Mouse (Mus musculus): Measurements from ENCODE around the gene Actl7b.
A peak's percentile ranks its signal among the peaks of the same experiment; 100 is the strongest.

Gene Actl7b

DNA sequence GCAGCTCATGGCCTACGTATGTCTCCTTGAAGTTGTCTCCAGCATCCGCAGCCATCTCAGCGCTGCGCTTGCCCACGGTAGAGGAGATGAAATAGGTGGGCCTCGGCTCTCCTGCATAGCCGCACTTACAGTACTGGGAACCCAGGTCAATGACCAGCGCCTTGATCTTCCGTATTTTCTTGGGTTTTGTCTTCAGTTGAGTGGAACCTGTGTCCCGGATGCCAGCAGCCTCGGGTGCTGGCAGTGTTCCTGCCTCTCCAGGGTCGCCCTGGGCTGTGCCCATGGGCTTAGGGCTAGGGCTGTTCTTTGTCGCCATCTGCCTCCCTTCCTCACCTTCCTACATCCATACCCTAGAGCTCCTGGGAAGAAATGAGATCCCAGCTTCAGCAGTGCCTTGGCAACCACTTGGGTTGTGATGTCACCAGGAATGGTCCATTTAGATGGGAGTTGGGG lies at the start of gene Actl7b:
Gene Actl7b, minus strand, starts transcription at position 403 of the 453 bp plus-strand sequence.
- no peak for DNase-seq (ENCODE audit: low spot score in 2 of 2)

DNA sequence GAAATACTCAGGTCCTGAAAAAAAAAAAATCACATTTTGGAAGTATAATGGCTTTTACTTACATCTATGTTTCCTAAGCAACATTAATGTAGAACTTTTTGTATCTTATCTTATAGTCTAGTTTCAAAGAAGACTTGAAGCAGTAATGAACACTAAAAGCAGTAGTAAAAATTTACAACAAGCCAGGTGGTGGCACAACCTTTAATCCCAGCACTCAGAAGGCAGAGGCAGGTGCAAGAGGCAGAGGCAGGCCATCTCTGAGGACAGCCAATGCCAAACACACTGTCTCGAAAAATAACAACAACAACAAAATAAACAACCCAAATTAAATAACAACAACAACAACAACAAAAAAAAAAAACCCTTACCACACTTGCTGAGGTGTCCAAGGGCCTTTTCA lies 29.8 kb upstream of the Actl7b start:
- DNase-seq (ENCODE audit: low spot score in 2 of 2): no peak

DNA sequence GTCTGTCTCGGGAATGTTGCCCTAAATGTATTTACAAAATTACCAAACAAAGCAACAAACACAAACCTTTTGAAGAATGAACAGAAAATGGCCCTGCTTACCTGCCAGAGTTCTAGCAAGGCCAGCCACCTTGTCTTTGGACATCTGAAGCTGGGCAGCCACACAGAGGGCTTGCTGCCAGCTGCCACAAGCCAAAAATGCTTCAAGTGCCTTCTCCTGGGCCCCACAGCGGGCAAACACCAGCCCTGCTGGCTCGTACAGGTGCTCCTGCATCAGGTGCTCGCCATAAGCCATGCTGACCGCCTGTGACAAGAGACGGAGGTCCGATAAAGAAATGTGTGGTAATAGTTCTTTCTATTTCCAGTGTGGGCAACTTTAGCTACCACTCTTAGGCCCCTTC lies 27.7 kb upstream of the Actl7b start:
- no peak for DNase-seq (ENCODE audit: low spot score in 2 of 2)

DNA sequence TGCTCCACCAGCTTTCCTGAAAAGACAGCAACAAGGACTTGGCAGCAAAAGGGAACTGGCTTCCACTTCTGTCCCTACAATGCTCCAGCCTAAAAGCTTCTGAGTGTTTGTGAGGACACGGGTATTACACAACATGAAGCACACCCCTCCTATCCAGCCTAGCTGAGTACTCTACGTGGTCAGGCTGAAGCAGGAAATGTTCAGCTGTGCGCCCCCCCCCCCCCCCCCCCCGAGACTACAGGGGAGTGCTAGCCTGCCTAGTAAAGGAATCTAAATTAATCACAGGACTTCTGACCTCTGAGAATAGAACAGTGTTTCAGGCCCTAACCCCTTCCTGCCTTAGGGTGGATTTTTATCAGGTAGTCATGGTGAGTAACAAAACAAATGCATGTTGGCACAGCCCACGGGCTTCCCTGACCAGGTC lies 26.6 kb upstream of the Actl7b start:
- DNase-seq (ENCODE audit: low spot score in 2 of 2): no peak

DNA sequence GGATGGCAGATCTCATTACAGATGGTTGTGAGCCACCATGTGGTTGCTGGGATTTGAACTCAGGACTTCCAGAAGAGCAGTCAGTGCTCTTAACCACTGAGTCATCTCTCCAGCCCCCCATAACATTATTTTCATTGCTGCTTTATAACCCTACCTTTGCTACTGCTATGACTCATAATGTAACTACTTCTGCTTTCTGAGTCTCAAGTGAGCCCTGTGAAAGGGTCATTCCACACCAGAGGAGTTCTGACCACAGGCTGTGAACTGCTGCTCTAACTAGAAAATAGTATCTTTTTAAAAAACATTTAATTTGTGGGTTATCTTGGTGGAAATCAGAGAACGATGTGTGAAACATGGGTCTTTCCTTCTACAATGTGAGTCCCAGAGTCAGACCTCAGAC lies 16.4 kb upstream of the Actl7b start:
- no peak for DNase-seq (ENCODE audit: low spot score in 2 of 2)

DNA sequence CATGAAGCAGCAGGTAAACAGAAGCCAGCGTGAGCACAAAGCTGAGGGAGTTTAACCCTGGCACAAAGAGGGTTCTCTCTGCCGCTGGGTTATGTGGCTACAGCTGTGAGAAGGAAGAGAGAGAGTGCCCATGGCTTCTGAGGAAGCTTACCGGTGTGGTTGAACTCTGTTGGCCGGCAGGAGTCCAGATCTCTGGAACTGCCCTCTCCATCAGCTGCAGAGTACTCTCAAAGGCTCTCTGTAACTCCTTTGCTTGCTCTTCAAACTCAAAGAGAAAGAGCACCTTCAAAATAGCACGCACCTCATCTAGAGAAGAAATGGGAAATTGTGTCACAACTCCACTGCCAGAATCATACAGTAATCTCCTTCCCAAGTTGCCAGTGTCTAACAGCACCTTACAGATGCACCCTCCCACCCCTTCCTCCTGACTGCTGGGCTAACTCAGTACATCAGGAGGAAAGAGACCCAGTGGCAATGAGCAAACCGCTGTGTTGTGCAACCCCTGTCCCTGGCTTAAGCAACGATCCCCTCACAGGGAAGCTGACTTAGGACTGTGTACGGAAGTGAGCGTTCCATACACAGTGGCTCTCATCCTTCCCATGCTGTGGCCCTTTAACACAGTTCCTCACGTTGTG lies 15.8 kb upstream of the Actl7b start:
- DNase-seq (ENCODE audit: low spot score in 2 of 2): peak in 1 of 2 experiments; percentile 47

DNA sequence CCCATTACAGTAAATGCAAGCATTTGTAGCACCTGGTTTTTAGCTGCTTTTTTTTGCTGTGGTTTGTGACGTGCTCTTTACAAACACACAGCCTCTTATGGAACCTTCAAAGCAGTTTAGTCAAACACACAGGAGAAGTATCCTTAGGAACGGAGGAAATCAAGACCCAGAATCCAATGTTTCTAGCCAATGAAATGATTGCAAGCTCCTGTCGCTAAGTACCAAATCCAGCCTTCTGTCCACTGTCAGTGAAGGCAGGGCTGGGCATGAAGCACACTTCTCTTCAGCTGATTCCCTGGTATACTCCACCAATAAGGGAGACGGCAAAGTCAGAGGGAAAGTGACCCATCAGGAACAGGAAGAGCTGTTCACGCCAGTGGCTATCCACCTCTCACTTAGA lies 14.8 kb upstream of the Actl7b start:
- DNase-seq (ENCODE audit: low spot score in 2 of 2): no peak

DNA sequence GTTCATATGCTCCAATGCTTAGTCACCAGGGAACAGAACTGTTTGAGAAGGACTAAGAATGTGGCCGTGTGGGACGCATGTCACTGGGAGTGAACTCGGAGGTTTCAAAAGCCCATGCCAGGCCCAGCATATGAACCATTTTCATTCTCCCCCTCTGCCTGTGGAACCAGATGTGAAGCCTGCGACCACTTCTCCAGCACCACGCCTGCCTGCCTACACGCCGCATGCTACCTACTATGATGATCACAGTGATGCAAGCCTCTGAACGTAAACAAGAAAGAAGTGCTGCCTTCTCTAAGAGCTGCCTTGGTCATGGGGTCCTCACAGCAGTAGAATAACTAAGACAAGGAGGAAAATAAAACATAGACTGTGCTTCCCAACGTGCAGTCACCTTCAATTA lies 6.2 kb upstream of the Actl7b start:
- DNase-seq (ENCODE audit: low spot score in 2 of 2): no peak

DNA sequence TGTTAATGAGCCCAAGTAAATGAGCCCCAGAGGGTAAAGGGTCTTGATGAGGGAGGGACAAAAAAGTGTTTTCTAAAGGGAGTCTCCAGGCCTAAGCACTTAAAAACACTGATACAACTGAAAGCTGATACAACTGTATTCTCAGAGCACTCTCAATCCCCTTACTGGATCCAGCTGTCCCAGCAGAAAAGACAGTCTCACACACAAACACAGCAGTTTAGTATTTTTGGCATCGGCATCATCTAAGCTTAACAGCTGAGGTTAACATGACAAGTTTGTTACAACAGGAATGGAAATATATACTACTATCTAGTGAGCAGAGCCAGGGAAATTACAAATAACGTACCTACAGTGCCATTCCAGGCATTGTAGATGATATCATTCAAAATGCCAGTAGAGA lies 5.1 kb upstream of the Actl7b start:
- no peak for DNase-seq (ENCODE audit: low spot score in 2 of 2)

DNA sequence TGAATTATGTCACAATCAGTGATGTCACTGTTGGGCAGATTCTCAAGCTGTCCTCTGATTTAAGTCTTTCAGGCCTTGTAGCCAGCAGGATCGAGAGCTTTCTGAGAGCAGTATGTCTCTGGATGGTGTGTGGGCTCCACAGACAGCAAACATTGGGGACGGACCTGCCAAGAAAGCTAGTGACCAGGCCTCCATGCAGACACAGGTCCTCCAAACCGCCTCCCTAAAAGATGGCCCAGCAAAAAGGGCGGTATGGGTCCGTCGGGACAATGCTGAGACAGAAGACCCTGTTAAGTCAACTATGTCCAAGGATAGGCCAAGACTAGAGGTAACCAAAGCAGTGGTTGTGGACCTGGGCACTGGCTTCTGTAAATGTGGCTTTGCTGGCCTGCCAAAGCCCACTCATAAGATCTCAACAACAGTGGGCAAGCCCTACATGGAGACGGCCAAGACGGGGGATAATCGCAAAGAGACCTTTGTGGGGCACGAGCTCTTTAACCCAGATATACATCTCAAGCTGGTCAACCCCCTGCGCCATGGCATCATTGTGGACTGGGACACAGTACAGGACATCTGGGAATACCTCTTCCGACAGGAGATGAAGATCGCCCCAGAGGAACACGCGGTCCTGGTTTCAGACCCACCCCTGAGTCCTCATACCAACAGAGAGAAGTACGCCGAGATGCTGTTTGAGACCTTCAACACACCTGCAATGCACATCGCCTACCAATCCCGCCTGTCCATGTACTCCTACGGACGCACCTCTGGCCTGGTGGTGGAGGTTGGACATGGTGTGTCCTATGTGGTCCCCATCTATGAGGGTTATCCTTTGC lies 2.3 kb upstream of the Actl7b start, which contains the start of gene Actl7a:
Gene Actl7a, plus strand, starts transcription at position 51 of the 833 bp plus-strand sequence.
- DNase-seq (ENCODE audit: low spot score in 2 of 2): no peak

DNA sequence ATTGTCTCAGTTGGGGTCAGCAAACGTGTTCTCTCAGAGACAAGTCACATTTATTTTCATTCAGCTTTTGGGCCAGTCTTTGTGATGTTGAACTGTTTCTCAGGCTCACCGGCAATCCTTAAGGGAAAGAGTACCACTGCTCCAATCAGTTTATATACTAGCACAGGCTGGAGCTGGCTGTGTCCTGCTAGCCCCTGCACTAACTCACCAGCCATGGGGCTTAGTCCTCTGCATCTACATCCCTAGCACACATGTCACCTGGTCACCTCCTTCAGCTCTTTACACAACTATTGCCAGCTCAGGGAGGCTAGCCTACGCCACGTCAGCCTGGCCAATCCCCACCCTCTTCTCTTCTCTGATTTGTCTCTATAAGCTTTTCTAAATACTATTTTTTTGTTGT lies 1.5 kb upstream of the Actl7b start:
- no peak for DNase-seq (ENCODE audit: low spot score in 2 of 2)

DNA sequence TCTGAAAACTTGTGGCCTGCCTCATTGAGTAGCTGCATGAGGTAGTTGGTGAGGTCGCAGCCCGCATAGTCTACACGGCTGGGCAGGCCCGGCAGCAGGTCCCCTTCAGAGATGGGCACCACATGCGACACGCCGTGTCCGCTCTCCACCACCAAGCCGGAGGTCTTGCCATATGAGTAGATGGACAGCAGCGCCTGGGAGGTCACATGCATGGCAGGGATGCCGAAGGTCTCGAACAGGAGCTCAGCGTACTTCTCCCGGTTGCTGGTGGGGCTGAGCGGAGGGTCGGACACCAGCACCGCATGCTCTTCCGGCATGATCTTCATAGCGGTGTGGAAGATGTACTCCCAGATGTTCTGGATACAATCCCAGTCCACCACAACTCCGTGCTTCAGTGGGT lies 632 bp downstream of the Actl7b start:
- no peak for DNase-seq (ENCODE audit: low spot score in 2 of 2)

DNA sequence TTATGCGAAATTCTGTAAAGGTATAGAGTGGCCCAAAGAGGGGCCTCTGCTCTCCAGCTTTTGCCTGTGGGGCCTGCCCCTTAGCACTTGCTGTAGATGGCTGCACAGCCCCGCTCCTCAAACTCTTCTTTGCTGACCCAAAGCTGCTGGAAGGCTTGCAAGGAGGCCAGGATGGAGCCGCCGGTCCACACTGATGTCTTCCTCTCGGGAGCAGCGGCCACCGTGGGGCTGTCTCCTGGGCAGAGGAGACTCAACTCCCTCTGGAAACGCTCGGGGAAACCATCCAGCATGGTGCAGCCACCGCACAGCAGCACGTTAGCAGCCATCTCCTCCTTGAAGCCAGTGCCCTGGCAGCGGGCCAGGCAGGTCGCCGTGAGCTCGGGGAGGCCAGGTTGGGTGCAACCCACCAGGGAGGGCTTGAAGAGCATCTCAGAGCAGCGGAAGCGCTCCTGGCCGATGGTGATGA lies 1.2 kb downstream of the Actl7b start, which contains the start of gene Gm26657:
Gene Gm26657, plus strand, starts transcription at position 51 of the 466 bp plus-strand sequence.
- no peak for DNase-seq (ENCODE audit: low spot score in 2 of 2)

DNA sequence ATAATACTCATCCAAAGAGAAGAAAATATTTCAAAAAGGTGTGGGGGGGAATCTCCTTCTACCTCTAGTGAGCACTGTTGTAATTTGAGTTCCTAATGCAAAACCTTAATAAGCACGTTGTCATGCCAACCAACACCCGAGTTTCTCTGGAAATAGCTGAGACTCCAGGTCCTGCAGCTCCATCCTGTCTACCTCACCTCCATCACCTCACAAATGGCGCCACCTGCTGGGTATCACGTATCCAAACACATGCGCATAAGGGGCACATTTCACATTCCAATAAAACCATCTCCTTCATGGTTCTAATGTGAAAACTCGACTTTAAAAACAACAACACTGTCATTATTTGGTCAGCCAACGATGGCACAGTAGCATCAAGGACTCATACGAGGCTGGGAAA lies 15.4 kb downstream of the Actl7b start:
- DNase-seq (ENCODE audit: low spot score in 2 of 2): no peak

DNA sequence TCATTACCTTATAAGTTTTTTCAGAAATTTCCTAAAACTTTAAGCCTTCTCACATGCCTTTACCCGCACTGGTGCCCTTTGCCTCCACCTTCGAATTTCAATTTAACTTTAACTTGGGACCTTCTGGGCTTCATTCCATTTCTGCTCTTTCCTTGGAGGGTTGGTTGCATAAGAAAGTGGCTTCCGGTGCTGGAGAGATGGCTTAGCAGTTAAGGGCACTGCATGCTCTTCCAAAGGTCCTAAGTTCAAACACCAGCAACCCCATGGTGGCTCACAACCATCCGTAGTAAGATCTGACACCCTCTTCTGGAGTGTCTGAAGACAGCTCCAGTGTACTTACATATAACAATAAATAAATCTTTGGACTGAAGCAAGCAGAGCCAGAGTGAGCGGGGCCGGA lies 18.0 kb downstream of the Actl7b start:
- no peak for DNase-seq (ENCODE audit: low spot score in 2 of 2)

DNA sequence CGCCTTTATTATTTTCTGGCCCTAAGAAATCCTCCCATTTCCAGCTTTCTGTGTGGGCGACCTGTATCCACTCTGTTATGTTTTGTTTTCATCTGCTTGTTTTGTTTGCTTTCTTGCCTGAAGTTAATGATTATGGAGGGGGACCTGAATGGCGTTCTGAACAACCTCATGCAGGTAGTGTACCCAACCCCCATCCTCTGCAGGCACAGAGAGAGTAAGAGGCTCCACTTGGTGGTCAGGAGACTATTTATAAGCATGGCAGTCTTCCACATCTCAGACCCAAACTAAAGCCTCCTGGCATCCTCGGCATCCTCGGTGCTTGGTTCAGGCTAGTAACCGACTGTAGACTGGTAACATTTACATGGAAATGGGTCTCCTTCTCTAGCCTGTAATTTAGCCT lies 18.9 kb downstream of the Actl7b start:
- DNase-seq (ENCODE audit: low spot score in 2 of 2): no peak

DNA sequence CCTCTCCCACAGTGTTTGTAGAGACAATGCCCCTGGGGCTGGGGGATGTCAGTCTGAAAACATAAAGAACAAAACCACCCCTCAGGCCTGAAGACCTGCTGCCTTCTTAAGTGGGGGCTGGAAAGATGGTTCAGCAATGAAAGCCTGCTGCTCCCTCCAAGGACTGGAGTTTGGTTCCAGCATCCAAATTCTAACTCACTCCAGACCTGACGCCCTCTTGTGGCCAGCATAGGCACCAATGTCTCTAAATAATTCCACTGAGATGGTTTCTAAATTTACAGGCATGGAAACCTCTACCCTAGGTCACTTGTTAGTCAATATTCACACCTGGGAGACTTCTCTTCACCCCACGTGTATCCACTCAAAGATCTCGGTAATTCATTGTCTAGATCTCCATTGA lies 19.8 kb downstream of the Actl7b start:
- no peak for DNase-seq (ENCODE audit: low spot score in 2 of 2)

DNA sequence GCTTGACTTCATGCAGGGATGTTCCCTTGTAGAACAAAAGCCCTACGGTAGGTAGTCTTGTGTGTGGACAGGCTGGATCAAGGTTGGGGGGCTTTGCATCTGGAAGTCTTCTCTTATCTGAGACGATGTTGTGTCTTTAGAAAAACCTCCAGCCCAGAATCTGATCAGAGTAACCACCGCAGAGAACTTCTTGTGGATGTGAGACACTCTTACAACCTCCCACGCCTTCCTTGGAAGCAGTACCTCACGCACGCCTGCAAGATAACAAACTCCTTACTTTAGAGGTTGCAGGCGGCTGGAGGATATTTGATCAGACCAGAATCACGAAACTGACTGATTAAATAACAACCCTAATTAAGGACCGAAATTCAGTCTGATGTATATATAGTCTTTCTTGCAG lies 20.8 kb downstream of the Actl7b start:
- no peak for DNase-seq (ENCODE audit: low spot score in 2 of 2)

DNA sequence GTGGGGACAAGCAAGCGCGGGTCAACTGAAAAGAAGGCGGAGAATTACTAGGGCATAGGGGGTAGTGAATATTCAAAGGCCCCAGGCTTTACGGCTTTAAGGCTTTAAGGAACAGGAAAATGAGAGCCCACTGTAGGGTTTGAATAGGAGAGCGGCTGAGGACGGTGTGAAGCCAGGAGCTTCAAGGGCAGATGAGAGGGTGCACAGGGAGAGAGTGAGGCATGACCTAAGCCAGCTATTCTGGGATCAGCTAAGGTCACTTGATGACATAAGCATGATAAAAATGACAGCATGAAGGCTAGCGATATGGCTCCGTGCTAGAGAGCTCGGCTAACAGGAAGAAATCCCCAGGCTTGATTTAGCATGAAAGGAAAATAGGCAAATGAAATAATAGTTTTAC lies 21.8 kb downstream of the Actl7b start:
- no peak for DNase-seq (ENCODE audit: low spot score in 2 of 2)

DNA sequence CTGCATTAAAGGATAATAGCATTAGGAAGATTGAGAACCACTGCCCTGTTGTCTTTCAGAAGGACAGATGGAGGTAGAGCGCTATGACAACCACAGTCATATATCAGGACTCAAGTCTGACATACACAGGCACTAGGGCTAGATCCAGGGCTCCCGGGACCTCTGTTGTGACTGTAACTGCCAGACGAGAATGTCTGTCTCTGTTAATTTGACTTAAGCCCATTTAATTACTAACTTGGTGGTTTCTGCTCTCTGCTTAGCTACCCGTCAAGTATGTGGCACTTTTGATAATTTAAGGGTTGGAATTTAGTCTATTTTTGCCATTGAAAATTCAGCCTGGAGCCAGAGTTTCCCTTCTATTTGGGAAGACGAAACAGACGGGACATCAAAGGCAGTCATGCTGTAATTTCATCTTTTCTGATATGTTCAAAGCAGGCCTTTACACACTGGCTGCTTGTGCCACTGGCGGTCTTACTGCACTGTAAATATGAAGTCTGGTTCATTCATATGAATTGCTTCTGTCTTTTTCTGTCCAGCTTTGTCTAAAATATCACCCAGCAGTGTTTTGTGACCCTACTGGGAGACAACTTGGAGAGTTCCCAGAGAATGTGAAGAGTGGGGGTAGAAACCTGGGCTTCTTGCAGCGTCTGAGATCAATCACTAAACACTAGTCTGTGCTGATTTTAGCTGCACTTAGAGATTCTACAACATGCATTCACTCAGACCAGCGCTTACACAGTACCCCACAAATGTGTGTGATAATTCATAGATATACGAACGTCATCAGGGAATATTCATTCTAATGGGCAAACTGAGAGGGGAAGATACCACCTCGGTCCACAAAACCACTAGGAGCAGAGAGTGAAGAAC lies 22.4 kb downstream of the Actl7b start:
- no peak for DNase-seq (ENCODE audit: low spot score in 2 of 2)

DNA sequence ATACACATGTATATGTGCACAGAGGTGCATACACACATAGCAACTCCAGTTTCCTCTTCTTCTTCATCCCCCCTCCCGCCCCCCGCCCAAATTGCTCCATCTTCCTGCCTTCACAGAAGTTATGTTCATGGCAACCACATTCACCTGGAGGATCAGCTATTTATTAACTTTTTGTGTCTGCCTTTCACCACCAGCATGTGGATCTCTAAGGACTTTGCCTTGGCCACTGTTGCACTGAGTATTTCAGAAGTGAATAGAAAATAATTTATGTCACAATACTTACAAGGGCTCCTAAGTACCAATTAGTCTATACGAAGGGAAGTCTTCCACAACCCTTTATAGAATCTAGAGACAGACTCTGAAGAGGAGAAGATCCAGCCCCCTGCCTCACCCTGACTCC lies 23.3 kb downstream of the Actl7b start:
- DNase-seq (ENCODE audit: low spot score in 2 of 2): no peak

DNA sequence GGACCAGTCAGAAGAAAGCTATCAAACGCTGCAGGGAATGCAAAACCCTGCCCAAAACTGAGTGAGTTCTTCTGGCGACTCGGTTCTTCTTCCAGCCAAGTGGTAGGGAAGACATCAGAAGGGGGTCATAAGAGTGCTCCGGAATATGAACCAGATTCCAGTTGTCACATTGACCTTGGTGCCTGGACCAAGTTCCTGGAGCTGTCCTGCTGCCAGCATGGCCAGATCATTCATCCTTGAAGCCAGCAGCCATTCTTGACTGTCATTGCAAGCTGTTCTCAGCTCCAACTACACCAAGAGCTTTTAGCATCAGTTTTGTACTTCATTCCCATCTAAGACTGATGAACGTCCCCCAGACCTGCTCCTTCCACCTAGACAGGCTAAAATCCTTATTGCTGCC lies 24.4 kb downstream of the Actl7b start:
- DNase-seq (ENCODE audit: low spot score in 2 of 2): no peak

Data from spleen, postnatal 4 days (tissue).